Mouse (Mus musculus) midbrain, embryonic 13.5 days (tissue): ENCODE data around the gene Wdcp. TPM values are rescaled to one million over a fixed set of nuclear protein-coding genes. Genes with fewer than 3 reads are reported as not detected.
A peak's percentile ranks its signal among the peaks of the same experiment; 100 is the strongest.
"Not testable (repeated sequence)": the region's sequence is repeated elsewhere in the genome, so short reads cannot be mapped to it uniquely, and the experiment has no call there.

Experiments used
- ATAC-seq: fragments of 200-750 bp; cut with Nextera tagmentation; 2 replicates; pipeline ENCODE4 v1.8.0; 2017; ENCODE audit warnings: mild to moderate bottlenecking, moderate TSS enrichment, moderate library complexity
- H3K27ac ChIP-seq: fragments of 300-500 bp; sonication (generic); 2 replicates; pipeline ENCODE4 v1.5.1; 2015; ENCODE audit warnings: inconsistent platforms, mild to moderate bottlenecking, moderate library complexity
- H3K27me3 ChIP-seq: fragments of 300-500 bp; sonication (generic); 2 replicates; pipeline ENCODE4 v1.6.1; 2015; ENCODE audit warnings: mild to moderate bottlenecking, inconsistent platforms
- H3K36me3 ChIP-seq: fragments of 300-500 bp; sonication (generic); 2 replicates; pipeline ENCODE4 v1.6.1; 2015; ENCODE audit warnings: mild to moderate bottlenecking, inconsistent platforms
- H3K4me1 ChIP-seq: fragments of 300-500 bp; sonication (generic); replicated peaks from 2 replicates; pipeline ENCODE4 v1.6.1; 2015; ENCODE audit warnings: inconsistent platforms
- H3K4me2 ChIP-seq: fragments of 300-500 bp; sonication (generic); replicated peaks from 2 replicates; pipeline ENCODE4 v1.6.1; 2015; ENCODE audit warnings: moderate library complexity, mild to moderate bottlenecking, inconsistent platforms
- H3K4me3 ChIP-seq: fragments of 300-500 bp; sonication (generic); replicated peaks from 2 replicates; pipeline ENCODE4 v1.5.1; 2015; ENCODE audit warnings: mild to moderate bottlenecking, inconsistent platforms
- H3K9ac ChIP-seq: fragments of 300-500 bp; sonication (generic); replicated peaks from 2 replicates; pipeline ENCODE4 v1.6.1; 2015; ENCODE audit warnings: mild to moderate bottlenecking, inconsistent platforms
- H3K9me3 ChIP-seq: fragments of 300-500 bp; sonication (generic); 2 replicates; pipeline ENCODE4 v1.6.1; 2016; ENCODE audit warnings: mild to moderate bottlenecking, inconsistent platforms
- WGBS: fragments of 180-500 bp; shearing (Covaris S2); methylation state at CpG from one replicate; pipeline ENCODE4 v1.1.7; 2015; 5-methylcytosine and 5-hydroxymethylcytosine counted together
- polyA plus RNA-seq: library from polyadenylated mRNA; unstranded; fragments of >200 nt; fragmentation: Nextera tagmentation; extraction: Ambion mirVana; gene quantifications from 2 replicates; pipeline ENCODE4 v1.2.1, GENCODE M21; 2015

Gene Wdcp
- polyA plus RNA-seq, 1 experiment from 2014 or later, result 17.9 TPM

DNA sequence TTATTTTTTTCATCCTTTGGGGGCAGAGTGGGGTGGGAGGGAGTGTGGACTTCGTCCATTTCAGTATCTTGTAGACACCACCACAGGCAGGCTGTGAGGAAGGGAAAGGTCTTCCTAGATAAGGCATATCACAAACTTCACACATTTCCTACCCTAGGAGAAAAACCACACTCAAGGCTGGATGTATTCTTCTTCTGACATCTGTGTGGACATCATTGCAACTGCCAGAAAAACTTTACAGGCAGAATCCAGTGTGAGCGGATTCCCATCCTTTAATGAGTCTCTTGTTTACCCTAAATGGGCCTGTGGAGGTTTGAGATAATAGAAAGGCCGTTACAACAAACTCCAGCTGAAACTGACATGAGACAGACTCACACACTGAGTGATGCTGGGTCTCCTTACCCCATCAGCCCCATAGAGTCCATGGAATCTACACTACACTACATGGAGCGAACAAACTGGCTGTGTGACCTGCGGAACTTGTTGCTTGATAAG lies 29.9 kb downstream of the Wdcp start:
- 88% methylated on average over 5 of the region's 5 CpGs for WGBS
- no peak overlapping the region for H3K27ac ChIP-seq
- H3K9ac ChIP-seq, result no peak overlapping the region
- H3K4me2 ChIP-seq, result no peak overlapping the region; the same call in 1 of the 2 replicates
- H3K4me1 ChIP-seq, result peaks cover 11% of the 10 kb centered on the region
- no peaks in the 10 kb centered on the region for H3K27me3 ChIP-seq
- H3K9me3 ChIP-seq, result no peaks in the 10 kb centered on the region
- H3K36me3 ChIP-seq, result no peaks in the 10 kb centered on the region
- no peak overlapping the region for H3K4me3 ChIP-seq
- ATAC-seq, result no peak

DNA sequence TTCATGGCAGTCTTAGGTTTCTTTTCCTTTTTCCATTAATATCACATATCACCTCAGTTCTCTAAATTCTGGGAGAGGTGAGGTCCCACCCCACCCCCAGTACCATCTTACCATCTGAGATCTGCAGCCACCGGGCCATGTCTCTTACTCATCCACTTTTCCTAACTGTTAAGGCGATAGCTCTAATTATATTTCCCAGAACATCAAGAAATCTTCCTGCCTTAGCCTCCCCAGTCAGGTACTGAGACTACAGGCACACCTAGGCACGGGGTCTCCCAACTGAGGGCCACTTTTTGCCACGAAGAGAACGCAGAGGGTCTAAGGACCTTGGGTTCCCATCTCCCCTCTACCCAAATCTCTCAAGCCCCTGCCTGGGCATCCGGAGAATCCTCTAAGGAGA lies 30.4 kb downstream of the Wdcp start:
- WGBS, result 82% methylated on average over 6 of the region's 6 CpGs
- Histone ChIP-seq H3K9me3 (no peaks in the 10 kb centered on the region), H3K4me3 (no peak overlapping the region), H3K9ac (peak overlapping the region; percentile 65; the same call in 1 of the 2 replicates), H3K4me2 (peak overlapping the region; percentile 78), H3K36me3 (peaks cover 3% of the 10 kb centered on the region; the same call in 1 of the 2 replicates), H3K27ac (no peak overlapping the region), H3K4me1 (peaks cover 11% of the 10 kb centered on the region), H3K27me3 (no peaks in the 10 kb centered on the region)
- no peak for ATAC-seq

DNA sequence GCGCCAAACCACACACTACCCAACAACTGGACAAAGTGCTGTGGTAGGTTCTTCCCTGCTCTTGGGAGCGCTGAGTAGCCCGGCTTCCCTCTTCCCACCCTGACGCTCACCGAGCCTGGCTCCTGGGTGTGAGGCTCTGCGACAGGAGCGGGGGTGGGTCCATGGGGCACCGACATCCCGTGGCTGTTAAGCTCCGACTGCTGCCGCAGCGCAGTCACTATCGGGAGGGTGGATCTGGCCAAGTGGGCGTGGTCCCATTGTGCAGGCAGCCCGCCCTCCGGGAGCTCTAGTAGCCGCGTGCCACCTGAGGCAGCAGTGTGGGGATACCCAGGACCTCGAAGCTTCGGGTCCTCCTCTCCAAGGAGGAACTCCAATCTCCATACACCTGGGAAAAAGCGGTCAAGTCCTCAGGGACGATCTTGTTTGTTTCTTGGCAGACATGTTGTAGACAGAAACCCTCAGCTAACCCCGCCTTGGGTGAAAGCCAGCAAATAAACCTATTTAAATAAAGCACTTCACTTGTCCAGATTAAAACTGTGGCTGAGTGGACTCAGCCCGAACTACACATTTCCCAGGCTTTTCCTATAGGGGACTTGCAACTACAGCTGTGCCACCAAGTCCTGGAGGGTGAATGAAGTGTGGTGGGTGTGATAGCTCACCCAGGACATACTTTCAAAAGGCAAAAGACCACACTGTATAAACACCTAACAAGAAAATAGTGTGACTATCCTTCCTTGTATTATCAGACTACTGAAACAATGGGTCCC lies 31.2 kb downstream of the Wdcp start, which contains the start of gene Mfsd2b:
Gene Mfsd2b, minus strand, starts transcription at position 199 of the 767 bp plus-strand sequence.
- Histone ChIP-seq H3K9me3 (no peaks in the 10 kb centered on the region), H3K27ac (no peak within 1 kb of the TSS), H3K27me3 (no peaks in the 10 kb centered on the region), H3K4me2 (peak within 1 kb of the TSS; percentile 78), H3K4me3 (peak within 1 kb of the TSS; percentile 43), H3K9ac (peak within 1 kb of the TSS; percentile 65), H3K36me3 (peaks cover 9% of the 10 kb centered on the region), H3K4me1 (peaks cover 11% of the 10 kb centered on the region)
- ATAC-seq, result peak; percentile 89
- WGBS, result 4% methylated on average over 24 of the region's 24 CpGs

DNA sequence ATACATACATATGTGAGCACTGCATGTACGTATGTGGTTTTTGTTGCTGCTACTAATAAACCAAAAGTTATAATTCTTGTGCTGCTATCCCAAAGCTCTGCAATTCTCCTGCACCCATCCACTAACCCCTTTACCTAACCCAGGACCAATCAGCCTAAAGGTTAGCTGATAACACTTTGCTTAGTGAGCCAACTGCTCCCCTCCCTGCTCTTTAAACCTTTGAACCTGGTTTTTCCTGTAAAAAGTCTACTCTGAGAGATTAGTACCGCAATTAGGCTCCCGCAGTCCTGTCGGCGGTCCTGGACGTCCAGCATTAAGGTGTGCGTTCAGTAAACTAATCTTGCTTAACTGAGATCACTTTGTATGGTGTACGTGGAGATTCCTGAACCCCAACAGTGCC lies 32.5 kb downstream of the Wdcp start:
- Histone ChIP-seq H3K36me3 (peaks cover 13% of the 10 kb centered on the region), H3K27ac (no peak overlapping the region), H3K4me3 (no peak overlapping the region), H3K9ac (no peak overlapping the region), H3K27me3 (no peaks in the 10 kb centered on the region), H3K4me1 (peaks cover 11% of the 10 kb centered on the region), H3K9me3 (no peaks in the 10 kb centered on the region), H3K4me2 (no peak overlapping the region)
- no peak for ATAC-seq
- WGBS, result 85% methylated on average over 8 of the region's 8 CpGs

DNA sequence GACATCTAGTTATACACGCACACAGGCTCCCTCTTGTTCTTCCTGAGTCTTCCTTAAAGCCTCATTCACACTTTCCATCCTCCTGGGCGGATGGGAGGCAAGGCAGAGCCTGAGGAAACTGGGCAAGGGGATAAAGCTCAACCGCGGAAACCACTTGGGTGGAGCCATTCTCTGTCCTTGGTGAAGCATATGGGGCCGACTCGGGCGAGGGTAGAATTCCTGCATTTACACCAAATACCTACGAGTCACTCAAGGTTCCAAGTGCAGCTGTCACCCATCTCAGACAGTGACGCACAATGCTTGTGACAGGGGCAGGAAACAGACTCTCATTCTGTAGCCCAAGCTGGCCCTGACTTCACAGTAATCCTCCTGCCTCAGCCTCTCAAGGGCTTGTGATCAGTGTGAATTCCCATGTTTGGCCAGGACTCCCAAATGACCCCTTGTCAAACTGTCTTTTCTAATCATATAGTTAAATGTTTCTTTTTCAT lies 35.2 kb downstream of the Wdcp start:
- H3K4me1 ChIP-seq, result peaks cover 11% of the 10 kb centered on the region
- no peaks in the 10 kb centered on the region for H3K27me3 ChIP-seq
- H3K4me3 ChIP-seq, result no peak overlapping the region
- H3K4me2 ChIP-seq, result no peak overlapping the region
- no peak overlapping the region for H3K27ac ChIP-seq
- H3K9ac ChIP-seq, result no peak overlapping the region
- WGBS, result 81% methylated on average over 9 of the region's 9 CpGs
- H3K36me3 ChIP-seq, result peaks cover 33% of the 10 kb centered on the region
- ATAC-seq, result no peak
- no peaks in the 10 kb centered on the region for H3K9me3 ChIP-seq

DNA sequence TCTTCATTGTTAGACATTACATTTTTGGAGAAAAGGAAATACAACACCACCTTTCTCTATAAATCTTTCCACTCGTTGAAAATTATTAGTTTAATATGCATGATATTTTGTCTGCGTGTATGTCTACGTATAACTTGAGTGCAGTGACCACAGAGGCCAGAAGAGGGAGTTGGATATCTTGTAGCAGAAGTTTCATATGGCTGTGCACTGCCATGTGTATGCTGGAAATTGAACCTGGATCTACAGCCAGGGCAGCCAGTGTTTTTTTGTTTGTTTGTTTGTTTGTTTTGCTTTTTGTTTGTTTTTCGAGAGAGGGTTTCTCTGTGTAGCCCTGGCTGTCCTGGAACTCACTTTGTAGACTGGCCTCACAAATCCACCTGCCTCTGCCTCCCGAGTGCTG lies 35.9 kb downstream of the Wdcp start:
- H3K27me3 ChIP-seq, result no peaks in the 10 kb centered on the region
- peaks cover 33% of the 10 kb centered on the region for H3K36me3 ChIP-seq
- ATAC-seq, result no peak
- no peak overlapping the region for H3K9ac ChIP-seq
- no peak overlapping the region for H3K4me3 ChIP-seq
- no peak overlapping the region for H3K4me2 ChIP-seq
- H3K4me1 ChIP-seq, result peaks cover 6% of the 10 kb centered on the region
- H3K9me3 ChIP-seq, result no peaks in the 10 kb centered on the region
- no peak overlapping the region for H3K27ac ChIP-seq
- 94% methylated on average over 5 of the region's 5 CpGs for WGBS

DNA sequence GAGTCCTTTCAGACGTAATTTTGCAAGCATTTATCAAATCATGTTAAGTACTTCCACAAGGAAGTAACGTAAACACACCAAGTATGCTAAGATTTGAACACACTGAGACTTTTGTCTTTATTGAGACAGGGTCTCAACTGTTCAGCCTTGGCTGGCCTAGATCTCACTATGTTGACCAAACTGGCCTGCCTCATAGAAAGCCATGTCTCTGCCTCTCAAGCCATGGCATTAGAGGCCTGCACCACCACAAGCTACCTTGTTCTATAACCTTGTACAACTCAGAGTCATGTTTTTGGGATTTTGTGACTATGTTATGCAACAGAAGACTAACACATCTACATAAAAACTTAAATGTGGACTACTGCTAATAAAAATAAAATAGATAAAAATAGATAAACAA lies 39.0 kb downstream of the Wdcp start:
- Histone ChIP-seq H3K4me1 (no peaks in the 10 kb centered on the region), H3K36me3 (peaks cover 43% of the 10 kb centered on the region), H3K4me2 (no peak overlapping the region), H3K4me3 (no peak overlapping the region), H3K9me3 (no peaks in the 10 kb centered on the region), H3K27me3 (no peaks in the 10 kb centered on the region), H3K9ac (no peak overlapping the region), H3K27ac (no peak overlapping the region)
- ATAC-seq, result no peak
- 91% methylated on average over 2 of the region's 2 CpGs for WGBS

DNA sequence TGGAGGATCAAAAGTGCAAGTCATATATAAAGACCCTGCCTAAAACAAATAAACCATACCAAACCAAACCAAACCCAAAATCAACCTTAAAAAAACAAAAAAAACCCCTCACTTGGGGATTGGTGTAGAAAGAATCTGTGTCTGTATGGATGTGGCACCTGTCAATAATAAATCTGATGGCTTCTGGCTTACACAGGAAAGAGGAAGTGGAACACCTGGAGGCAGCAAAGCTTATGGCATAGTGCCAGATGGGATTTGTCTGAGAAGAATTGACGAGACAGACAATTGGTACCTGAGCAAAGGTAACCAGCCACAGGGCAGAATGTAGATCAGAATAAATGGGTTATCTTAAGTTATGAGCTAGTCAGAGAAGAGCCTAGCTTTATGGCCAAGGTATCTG lies 42.0 kb downstream of the Wdcp start:
- no peaks in the 10 kb centered on the region for H3K4me1 ChIP-seq
- H3K4me3 ChIP-seq, result no peak overlapping the region
- H3K9me3 ChIP-seq, result no peaks in the 10 kb centered on the region
- no peak for ATAC-seq
- no peak overlapping the region for H3K9ac ChIP-seq
- H3K4me2 ChIP-seq, result no peak overlapping the region
- H3K27ac ChIP-seq, result no peak overlapping the region
- WGBS, result 80% methylated on average over 1 of the region's 1 CpGs
- no peaks in the 10 kb centered on the region for H3K27me3 ChIP-seq
- H3K36me3 ChIP-seq, result peaks cover 30% of the 10 kb centered on the region

DNA sequence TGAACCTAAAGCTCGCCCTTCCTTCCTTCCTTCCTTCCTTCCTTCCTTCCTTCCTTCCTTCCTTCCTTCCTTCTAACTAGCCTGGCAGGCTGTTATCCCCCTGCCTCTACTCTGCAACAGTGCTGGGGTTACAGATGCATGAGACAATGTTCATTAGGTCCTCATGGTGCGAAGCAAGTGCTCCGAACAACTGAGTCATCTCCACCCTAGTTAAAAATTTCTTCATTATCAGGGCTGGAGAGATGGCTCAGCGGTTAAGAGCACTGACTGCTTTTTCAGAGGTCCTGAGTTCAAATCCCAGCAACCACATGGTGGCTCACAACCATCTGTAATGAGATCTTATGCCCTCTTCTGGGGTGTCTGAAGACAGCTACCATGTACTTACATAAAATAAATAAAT lies 43.5 kb downstream of the Wdcp start:
- ATAC-seq, H3K27ac ChIP-seq, H3K9ac ChIP-seq, H3K4me2 ChIP-seq, H3K9me3 ChIP-seq, H3K4me3 ChIP-seq, H3K27me3 ChIP-seq, H3K4me1 ChIP-seq: not testable (repeated sequence)
- H3K36me3 ChIP-seq, result peaks cover 35% of the 10 kb centered on the region
- 98% methylated on average over 4 of the region's 4 CpGs for WGBS

DNA sequence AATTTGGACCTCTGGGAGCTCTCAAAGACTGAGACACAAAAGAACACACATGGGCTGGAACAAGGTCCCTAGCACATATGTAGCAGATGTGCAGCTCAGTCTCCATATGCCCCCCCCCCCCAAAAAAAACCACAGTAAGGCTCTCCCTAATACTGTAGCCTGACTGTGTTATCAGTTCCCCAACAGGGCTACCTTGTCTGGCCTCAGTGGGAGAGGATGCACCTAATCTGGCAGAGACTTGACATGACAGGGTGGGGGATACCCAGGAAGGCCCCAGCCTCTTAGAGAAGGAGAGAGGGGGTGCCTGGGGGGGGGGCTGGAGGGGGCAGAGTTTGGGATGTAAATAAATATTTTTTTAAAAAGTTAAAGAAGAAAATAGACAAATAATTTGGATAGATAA lies 45.6 kb downstream of the Wdcp start:
- Histone ChIP-seq H3K9me3 (no peaks in the 10 kb centered on the region), H3K36me3 (peaks cover 29% of the 10 kb centered on the region), H3K4me1 (no peaks in the 10 kb centered on the region), H3K4me2 (no peak overlapping the region), H3K27me3 (no peaks in the 10 kb centered on the region), H3K4me3 (no peak overlapping the region), H3K9ac (no peak overlapping the region), H3K27ac (no peak overlapping the region)
- no peak for ATAC-seq

DNA sequence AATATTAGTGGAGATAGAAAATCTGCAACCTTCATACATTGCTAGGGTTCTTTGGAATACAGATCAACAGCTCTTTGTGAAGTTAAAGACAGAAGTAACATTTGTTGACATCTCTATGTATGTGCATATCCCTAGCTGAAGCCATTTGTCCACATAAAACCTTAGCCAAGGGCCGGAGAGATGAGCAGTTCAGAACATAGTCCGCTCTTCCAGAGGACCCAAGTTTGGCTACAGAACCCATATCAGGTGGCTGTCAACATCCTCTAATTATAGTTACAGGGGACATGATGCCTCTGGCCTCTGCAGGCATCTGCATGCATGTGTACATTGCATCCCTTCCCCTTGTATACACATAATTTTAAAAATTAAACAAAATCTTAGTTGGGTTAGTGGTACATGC lies 46.1 kb downstream of the Wdcp start:
- Histone ChIP-seq H3K9ac (no peak overlapping the region), H3K9me3 (no peaks in the 10 kb centered on the region), H3K27me3 (no peaks in the 10 kb centered on the region), H3K4me2 (no peak overlapping the region), H3K36me3 (peaks cover 29% of the 10 kb centered on the region), H3K4me1 (no peaks in the 10 kb centered on the region), H3K27ac (no peak overlapping the region), H3K4me3 (no peak overlapping the region)
- no peak for ATAC-seq
- 95% methylated on average over 2 of the region's 2 CpGs for WGBS

DNA sequence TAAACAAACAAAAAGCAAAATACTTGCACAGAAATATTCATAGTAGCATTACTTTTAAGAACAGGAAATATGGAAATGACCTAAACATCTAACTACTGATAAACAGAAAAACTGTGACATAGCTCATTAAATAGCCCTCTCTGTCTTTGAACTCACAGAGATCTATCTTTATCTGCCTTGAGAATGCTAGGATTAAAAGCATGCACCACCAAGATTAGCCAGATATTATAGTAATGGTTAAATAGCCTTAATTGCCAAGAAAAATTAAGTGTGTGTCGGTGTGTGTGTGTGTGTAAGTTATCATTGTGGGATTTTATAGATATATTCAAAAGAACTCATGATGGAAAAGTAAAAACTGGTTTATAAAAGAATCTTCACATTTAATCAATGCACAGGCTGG lies 46.8 kb downstream of the Wdcp start:
- 90% methylated on average over 1 of the region's 1 CpGs for WGBS
- no peak overlapping the region for H3K4me3 ChIP-seq
- no peaks in the 10 kb centered on the region for H3K4me1 ChIP-seq
- no peak overlapping the region for H3K4me2 ChIP-seq
- H3K9me3 ChIP-seq, result no peaks in the 10 kb centered on the region
- peaks cover 25% of the 10 kb centered on the region for H3K36me3 ChIP-seq
- no peaks in the 10 kb centered on the region for H3K27me3 ChIP-seq
- H3K27ac ChIP-seq, result no peak overlapping the region
- H3K9ac ChIP-seq, result no peak overlapping the region
- no peak for ATAC-seq

DNA sequence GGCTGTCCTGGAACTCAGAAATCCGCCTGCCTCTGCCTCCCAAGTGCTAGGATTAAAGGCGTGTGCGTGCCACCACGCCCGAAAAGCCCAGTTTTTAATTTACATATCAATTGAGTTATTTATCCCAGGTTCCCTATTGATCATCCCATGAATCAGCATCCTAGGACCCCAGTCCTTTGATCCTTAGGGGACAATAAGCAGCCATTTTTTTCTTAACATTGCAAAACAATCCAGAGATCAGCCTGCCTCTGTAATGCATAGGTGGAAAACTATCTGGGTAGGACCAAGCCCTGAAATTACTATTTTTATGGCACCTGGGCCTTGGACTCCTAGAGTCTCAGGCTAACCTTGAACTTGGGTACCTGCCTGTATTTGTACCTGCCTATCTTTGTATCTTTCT lies 54.9 kb downstream of the Wdcp start:
- Histone ChIP-seq H3K27me3 (no peaks in the 10 kb centered on the region), H3K4me1 (no peaks in the 10 kb centered on the region), H3K36me3 (peaks cover 17% of the 10 kb centered on the region), H3K4me3 (no peak overlapping the region), H3K9me3 (no peaks in the 10 kb centered on the region), H3K9ac (no peak overlapping the region), H3K27ac (no peak overlapping the region), H3K4me2 (no peak overlapping the region)
- no peak for ATAC-seq
- 91% methylated on average over 5 of the region's 5 CpGs for WGBS
